In the genomic region with DNA sequence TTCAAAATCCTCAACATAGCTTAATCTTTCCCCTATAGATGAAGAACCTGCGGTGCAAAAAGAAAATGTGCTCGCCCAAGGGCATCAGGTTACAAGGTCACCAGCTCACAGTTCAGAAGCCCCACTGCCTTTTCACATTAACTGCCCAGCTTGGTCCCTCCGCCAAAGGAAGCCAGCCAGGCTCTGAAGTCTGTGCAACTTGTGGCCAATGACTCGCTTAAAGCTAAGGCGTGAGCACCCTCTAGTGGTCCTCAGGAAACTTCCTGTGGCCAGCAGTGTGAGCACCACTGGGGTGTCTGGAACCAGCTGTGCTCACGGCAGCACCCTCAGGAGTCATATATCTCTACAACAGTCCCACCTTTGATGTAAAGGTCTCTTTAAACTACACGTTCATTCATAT, we compare ENCODE assay signal across 8 mouse cellular contexts. TPM values are rescaled to one million over a fixed set of nuclear protein-coding genes. Genes with fewer than 3 reads are reported as not detected.
A peak's percentile ranks its signal among the peaks of the same experiment; 100 is the strongest.
DNase-seq lines count a peak whose midpoint lies in the region; ATAC-seq and TF ChIP-seq lines count a peak whose summit lies in the region.

No protein-coding gene starts in this region.

- H3K27me3 ChIP-seq in heart, embryonic 12.5 days (replicated peaks) = no peaks in the 10 kb centered on the region
- no peaks in the 10 kb centered on the region for H3K27me3 ChIP-seq in intestine, postnatal 0 days (replicated peaks; ENCODE audit: control insufficient read depth, insufficient read depth, low read length)
- no peaks in the 10 kb centered on the region for H3K27me3 ChIP-seq in limb, embryonic 12.5 days
- no peaks in the 10 kb centered on the region for H3K27me3 ChIP-seq in spleen, adult 2 months (ENCODE audit: control insufficient read depth, insufficient read depth, low read length)

- H3K27ac ChIP-seq in heart, embryonic 12.5 days (ENCODE audit: poor library complexity, severe bottlenecking) = no peak overlapping the region
- H3K27ac ChIP-seq in intestine, postnatal 0 days (ENCODE audit: low read depth, low read length) = no peak overlapping the region
- no peak overlapping the region for H3K27ac ChIP-seq in limb, embryonic 12.5 days
- H3K27ac ChIP-seq in spleen, adult 2 months (ENCODE audit: insufficient read depth, low read length) = no peak overlapping the region

- DNase-seq in heart, adult 18-20 months = peak; percentile 74 to 81
- DNase-seq in cerebellum, postnatal 14 days = peak; percentile 74 to 76
- DNase-seq in gastrocnemius, postnatal 10 days = peak; percentile 78
- peak; percentile 21 to 27 for DNase-seq in monocyte, adult 2 months (ENCODE audit: low read depth in 1 of 2, low spot score in 2 of 2)
- peak in 1 of 2 experiments; percentile 64 for DNase-seq in spleen, adult 2 months (ENCODE audit: low read depth in 1 of 2, low spot score in 2 of 2)

- H3K4me2 ChIP-seq in heart, embryonic 12.5 days = no peak overlapping the region
- H3K4me2 ChIP-seq in intestine, postnatal 0 days (replicated peaks; ENCODE audit: low read depth) = no peak overlapping the region
- H3K4me2 ChIP-seq in limb, embryonic 12.5 days = no peak overlapping the region

- no peak for ATAC-seq in heart, embryonic 12.5 days (ENCODE audit: insufficient number of reproducible peaks, low FRiP score)
- ATAC-seq in intestine, postnatal 0 days = peak; percentile 70
- ATAC-seq in limb, embryonic 12.5 days (ENCODE audit: insufficient number of reproducible peaks, insufficient read depth, low FRiP score, low TSS enrichment, low read depth) = peak; percentile 75; the same call in 1 of the 2 replicates

- 5% methylated on average over 7 of the region's 7 CpGs for WGBS in heart, embryonic 12.5 days
- WGBS in intestine, postnatal 0 days = 8% methylated on average over 7 of the region's 7 CpGs
- whole genome bisulfite sequencing in limb, embryonic 12.5 days = 1% methylated on average over 7 of the region's 7 CpGs
- 15% methylated on average over 7 of the region's 7 CpGs for WGBS in spleen, adult 2 months

- H3K4me1 ChIP-seq in heart, embryonic 12.5 days (replicated peaks) = 0 out of 2 replicates have a peak, but pooled peaks cover 8% of the 10 kb centered on the region
- no peaks in the 10 kb centered on the region for H3K4me1 ChIP-seq in intestine, postnatal 0 days (replicated peaks; ENCODE audit: control insufficient read depth, insufficient read depth, low read length)
- H3K4me1 ChIP-seq in limb, embryonic 12.5 days (replicated peaks) = peaks cover 13% of the 10 kb centered on the region; the same call in 1 of the 2 replicates
- no peaks in the 10 kb centered on the region for H3K4me1 ChIP-seq in spleen, adult 2 months (ENCODE audit: control insufficient read depth, insufficient read depth, insufficient read length)

- no peak overlapping the region for H3K9ac ChIP-seq in heart, embryonic 12.5 days
- H3K9ac ChIP-seq in intestine, postnatal 0 days (ENCODE audit: low read depth, low read length) = no peak overlapping the region
- H3K9ac ChIP-seq in limb, embryonic 12.5 days (replicated peaks) = no peak overlapping the region

- TF ChIP-seq CTCF in intestine, postnatal 0 days (IDR thresholded peaks at IDR 0.05; ENCODE audit: low read depth) = peak; percentile 95
- TF ChIP-seq CTCF in spleen, adult 2 months (IDR thresholded peaks at IDR 0.05; ENCODE audit: extremely low read depth, insufficient read depth, insufficient read length, insufficient replicate concordance) = peak; percentile 83; the same call in 1 of the 2 replicates

- no peak for TF ChIP-seq POLR2A in spleen, adult 2 months (IDR thresholded peaks at IDR 0.05; ENCODE audit: low read depth, low read length)

- no peak overlapping the region for H3K4me3 ChIP-seq in heart, embryonic 12.5 days
- no peak overlapping the region for H3K4me3 ChIP-seq in intestine, postnatal 0 days (ENCODE audit: low read depth, low read length)
- H3K4me3 ChIP-seq in limb, embryonic 12.5 days (replicated peaks) = no peak overlapping the region
- no peak overlapping the region for H3K4me3 ChIP-seq in spleen, adult 2 months (ENCODE audit: extremely low read depth, insufficient read depth, insufficient read length)

- H3K9me3 ChIP-seq in heart, embryonic 12.5 days (replicated peaks) = no peaks in the 10 kb centered on the region
- H3K9me3 ChIP-seq in intestine, postnatal 0 days (ENCODE audit: control insufficient read depth) = no peaks in the 10 kb centered on the region
- H3K9me3 ChIP-seq in limb, embryonic 12.5 days = no peaks in the 10 kb centered on the region

- H3K36me3 ChIP-seq in heart, embryonic 12.5 days = no peaks in the 10 kb centered on the region
- no peaks in the 10 kb centered on the region for H3K36me3 ChIP-seq in intestine, postnatal 0 days (ENCODE audit: control insufficient read depth, insufficient read depth)
- no peaks in the 10 kb centered on the region for H3K36me3 ChIP-seq in limb, embryonic 12.5 days
- H3K36me3 ChIP-seq in spleen, adult 2 months (ENCODE audit: control insufficient read depth, insufficient read depth, low read length) = no peaks in the 10 kb centered on the region

RNA-seq across cellular contexts. Expression of gene Aox2, which starts 18.2 kb away (rescaled TPM):
- total RNA-seq in heart, adult 18-20 months (2021) = under 1 TPM in 1 of 2 experiments, not detected in 1; 0.05 TPM
- polyA plus RNA-seq in heart, embryonic 12.5 days (2016; fragmentation: Nextera tagmentation; extraction: Ambion mirVana) = not detected in 2 replicates
- under 1 TPM; 0.20 to 0.26 TPM for total RNA-seq in gastrocnemius, postnatal 10 days (2021)
- polyA plus RNA-seq in intestine, postnatal 0 days (2015; fragmentation: Nextera tagmentation; extraction: Ambion mirVana) = 0.07 and 0.10 TPM in 2 replicates
- polyA plus RNA-seq in limb, embryonic 12.5 days (2016; fragmentation: Nextera tagmentation; extraction: Ambion mirVana) = 0.04 TPM in 1 of 2 replicates, not detected in the other
- polyA plus RNA-seq in spleen, adult 2 months (2012; rRNA removed) = 0.02 TPM in 1 of 2 replicates, not detected in the other
